Mouse (Mus musculus) adrenal gland (tissue): ENCODE measurements around the gene Prdx2.

ENCODE experiments used
- intact Hi-C: fragments of 180-260 bp; cut with DNase I; formaldehyde crosslinking; loops from one replicate; pipeline ENCODE4 v1.15.1; 2025
- long read RNA-seq, 2 experiments: library from polyadenylated mRNA; unstranded; transcript quantifications; one replicate each; pipeline ENCODE4 v2.0.0; 2020; ENCODE audit warnings: borderline replicate concordance in 1 of 2; ENCODE audit not compliant: insufficient replicate concordance in 1 of 2

The Prdx2 gene
- long read RNA-seq, experiment 1, transcript Prdx2-203 (6 exons, 1,612 nt): minor isoform, 135 of 1,586 reads
- long read RNA-seq, experiment 1, transcript Prdx2-201 (6 exons, 1,500 nt): major isoform, 1,359 of 1,586 reads
- long read RNA-seq, experiment 1, transcript Prdx2-208 (5 exons, 1,175 nt): minor isoform, 21 of 1,586 reads
- long read RNA-seq, experiment 1, partial matches to known transcripts: 20 of 1,586 reads
- long read RNA-seq, experiment 1, other reads (novel, unspliced or antisense): 42 of 1,586 reads
- long read RNA-seq, experiment 2, transcript Prdx2-203 (6 exons, 1,612 nt): minor isoform, 205 of 1,747 reads
- long read RNA-seq, experiment 2, transcript Prdx2-201 (6 exons, 1,500 nt): major isoform, 1,474 of 1,747 reads
- long read RNA-seq, experiment 2, transcript Prdx2-208 (5 exons, 1,175 nt): minor isoform, 17 of 1,747 reads
- long read RNA-seq, experiment 2, partial matches to known transcripts: 9 of 1,747 reads
- long read RNA-seq, experiment 2, other reads (novel, unspliced or antisense): 33 of 1,747 reads

DNA sequence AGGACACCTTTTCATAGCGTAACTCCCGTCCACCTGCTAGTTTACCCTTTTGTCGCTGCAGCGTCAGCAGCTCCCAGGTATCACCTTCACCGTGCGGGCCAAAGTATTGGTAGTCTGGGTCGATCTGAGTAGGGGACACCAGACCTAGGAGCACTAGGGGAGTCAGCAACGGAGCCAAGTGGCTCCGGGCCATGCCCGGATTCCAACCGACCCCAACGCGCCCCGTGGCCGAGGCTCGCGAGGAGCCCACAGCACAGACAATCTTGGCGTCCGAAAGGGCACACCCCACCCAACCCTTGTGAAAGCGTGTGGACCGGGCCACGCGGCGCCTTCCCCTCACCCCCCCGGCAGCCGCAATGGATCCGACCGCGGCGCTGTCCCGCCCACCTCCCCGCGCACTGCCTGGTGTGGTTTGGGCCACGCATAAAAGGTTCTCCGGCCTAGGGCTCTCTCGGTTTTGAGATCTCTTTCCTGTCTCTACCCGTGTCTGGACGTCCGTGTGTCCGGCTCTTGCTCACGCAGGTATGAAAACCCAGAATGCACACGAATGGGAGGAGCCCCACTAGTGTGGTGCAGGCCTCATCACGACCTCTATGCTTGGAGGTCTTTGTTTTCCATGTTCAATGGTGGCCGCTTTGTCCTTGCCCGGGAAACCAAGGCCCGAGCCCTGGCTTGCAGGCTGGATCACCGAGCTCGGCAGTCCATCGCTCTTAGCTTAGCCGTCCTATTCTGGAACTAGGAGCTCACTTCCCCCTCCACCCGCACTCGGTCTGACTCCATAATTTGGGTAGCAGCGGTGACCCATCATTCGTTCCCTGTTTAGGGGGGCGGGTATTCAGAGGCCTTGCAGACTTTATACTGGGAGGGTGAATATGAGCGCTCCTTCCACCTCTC, at the start of gene Prdx2, which contains the start of the genes Gm49661 and Rnaseh2a:
Gene Prdx2 (plus strand): TSS at position 347 of the 894 bp plus-strand sequence.
Gene Gm49661 (minus strand): TSS at position 193 of the 894 bp plus-strand sequence.
Gene Rnaseh2a (minus strand): TSS at position 527 of the 894 bp plus-strand sequence.
- intact Hi-C loops: no loop called here

GRCm38 (mm10) chr8:84921596-84921995, 47.8 kb upstream of the Prdx2 start:
- intact Hi-C loops: no loop called here

DNA sequence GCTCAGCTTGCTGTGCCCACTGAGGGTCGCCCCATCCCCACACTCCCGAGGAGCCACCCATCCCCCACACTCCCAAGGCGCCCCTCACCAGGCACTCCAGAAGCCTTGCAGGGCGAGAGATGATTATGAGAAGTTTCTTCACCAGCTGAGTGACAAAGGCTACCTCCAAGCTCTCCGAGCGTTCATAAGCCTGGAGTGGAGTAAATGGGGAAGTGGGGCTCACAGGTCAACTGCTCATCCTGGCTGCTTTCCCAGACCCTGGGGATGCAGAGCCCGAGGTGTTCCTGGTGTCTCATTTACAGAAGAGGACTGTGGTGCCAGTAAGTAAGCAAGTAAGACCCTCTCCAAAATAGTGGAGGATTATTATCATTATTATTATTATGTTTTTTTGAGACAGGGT, 43.8 kb upstream of the Prdx2 start:
- intact Hi-C loops: loop anchor here (5.0 kb wide), 1 partner anchor 72 kb away; no protein-coding TSS in a partner anchor

DNA sequence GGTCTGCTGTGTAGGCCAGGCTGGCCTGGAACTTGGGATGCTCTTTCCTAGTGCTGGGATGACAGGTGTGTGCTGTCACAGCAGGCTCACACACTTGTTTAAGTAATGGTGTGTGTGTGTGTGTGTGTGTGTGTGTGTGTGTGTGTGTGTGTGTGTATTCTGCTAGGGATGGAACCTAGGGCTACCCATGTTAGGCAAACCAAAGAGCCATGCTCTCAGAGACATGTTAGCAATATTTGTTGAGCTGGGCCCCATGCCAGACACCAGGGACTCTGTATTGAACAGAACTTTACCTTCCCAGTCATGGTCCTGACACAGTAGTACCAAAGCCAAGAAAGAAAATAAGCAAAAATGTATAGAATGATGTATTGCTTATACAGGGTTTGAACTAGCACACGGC, 41.9 kb upstream of the Prdx2 start:
- intact Hi-C loops: loop anchor here (5.0 kb wide), 1 partner anchor 70 kb away; no protein-coding TSS in a partner anchor

- intact Hi-C loops: loop anchor here (5.0 kb wide), 1 partner anchor 69 kb away; no protein-coding TSS in a partner anchor
Measured at GRCm38 (mm10) chr8:84928456-84929306, 40.7 kb upstream of the Prdx2 start.

- intact Hi-C loops: no loop called here
Measured at GRCm38 (mm10) chr8:84930582-84930981, 38.8 kb upstream of the Prdx2 start.

- intact Hi-C loops: no loop called here
Measured at GRCm38 (mm10) chr8:84933767-84934559, 35.4 kb upstream of the Prdx2 start.

GRCm38 (mm10) chr8:84934860-84935259, 34.5 kb upstream of the Prdx2 start:
- intact Hi-C loops: no loop called here

GRCm38 (mm10) chr8:84935489-84935888, 33.9 kb upstream of the Prdx2 start:
- intact Hi-C loops: no loop called here

- intact Hi-C loops: no loop called here
Measured at GRCm38 (mm10) chr8:84936041-84936961, 33.1 kb upstream of the Prdx2 start.

GRCm38 (mm10) chr8:84936962-84937546, 32.3 kb upstream of the Prdx2 start, which contains the start of gene Mast1:
Gene Mast1 (minus strand): TSS chr8:84937359.
- intact Hi-C loops: no loop called here

- intact Hi-C loops: no loop called here
Measured at GRCm38 (mm10) chr8:84937620-84938485, 31.5 kb upstream of the Prdx2 start.

- intact Hi-C loops: no loop called here
Measured at GRCm38 (mm10) chr8:84943699-84944098, 25.7 kb upstream of the Prdx2 start.

DNA sequence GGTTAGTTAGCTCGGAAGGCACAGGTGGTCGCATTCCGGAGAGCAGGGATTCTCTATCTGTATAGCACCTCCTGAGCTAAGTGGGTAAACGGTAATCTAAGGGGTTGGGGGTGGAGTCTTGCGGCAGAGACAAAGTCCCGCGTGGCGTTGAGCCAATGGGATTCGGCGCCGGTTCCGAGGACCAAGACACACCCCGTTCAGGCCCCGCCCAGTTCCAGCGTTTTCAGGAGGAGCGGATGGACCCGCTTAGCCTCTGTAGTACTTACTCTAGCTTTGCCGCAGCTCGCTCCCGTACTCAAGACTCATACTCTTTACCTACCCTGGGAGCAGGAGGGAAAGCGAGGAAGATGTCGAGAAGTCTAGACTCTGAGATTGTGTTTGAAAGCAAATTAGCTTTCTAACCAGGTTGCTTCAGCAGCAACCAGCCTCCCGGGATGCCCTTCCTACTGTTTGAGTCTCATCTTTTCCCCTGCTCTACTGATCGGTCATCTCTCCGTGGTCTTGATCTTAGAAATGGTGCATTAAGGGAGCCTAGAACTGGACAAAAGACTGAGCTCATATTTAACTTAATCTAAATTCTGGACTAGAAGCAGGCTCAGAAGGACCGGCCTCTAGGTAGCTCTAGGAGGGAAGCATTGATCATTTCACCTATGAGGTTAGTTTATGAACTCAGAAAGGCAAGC, 24.8 kb upstream of the Prdx2 start:
- intact Hi-C loops: no loop called here

- intact Hi-C loops: no loop called here
Measured at GRCm38 (mm10) chr8:84945235-84945632, 24.2 kb upstream of the Prdx2 start.
